In the genomic region with DNA sequence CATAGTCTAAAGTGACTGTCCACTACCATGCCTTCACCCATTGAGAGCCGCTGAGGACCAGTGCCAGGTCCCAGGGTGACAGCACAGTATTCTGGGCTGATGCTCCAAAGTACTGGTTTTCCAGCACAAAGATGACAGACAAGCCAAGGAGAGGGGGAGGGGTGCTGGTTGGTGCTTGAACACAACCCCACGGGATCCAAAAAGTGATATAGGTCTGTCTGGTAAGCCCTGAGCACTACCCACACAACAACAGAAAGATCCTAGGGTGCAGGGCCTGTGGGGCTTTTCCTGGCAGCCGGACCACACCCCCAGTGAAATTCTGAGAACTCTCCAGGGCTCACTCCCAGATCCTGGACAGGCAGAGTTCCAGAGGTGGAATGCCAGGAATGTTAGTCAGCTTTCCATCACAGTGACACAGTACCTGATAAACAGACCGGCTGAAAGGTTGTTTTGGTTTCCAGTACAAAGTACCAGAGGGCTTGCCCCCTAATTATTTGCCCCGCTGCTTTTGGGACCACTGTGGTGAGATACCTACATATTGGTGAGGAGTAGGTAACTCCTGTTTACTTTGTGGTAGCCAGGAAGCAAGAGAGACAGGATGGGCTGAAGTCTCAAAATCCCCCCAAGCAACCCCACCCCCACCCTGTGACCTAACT, we compare ENCODE assay signal across 8 mouse cellular contexts. TPM values are rescaled to one million over a fixed set of nuclear protein-coding genes. Genes with fewer than 3 reads are reported as not detected.
DNase-seq lines count a peak whose midpoint lies in the region; ATAC-seq and TF ChIP-seq lines count a peak whose summit lies in the region.

No protein-coding gene starts in this region.

- H3K9me3 ChIP-seq in liver, embryonic 11.5 days (ENCODE audit: control insufficient read depth, low read length): no peaks in the 10 kb centered on the region

- H3K4me1 ChIP-seq in liver, embryonic 11.5 days (replicated peaks; ENCODE audit: control insufficient read depth, insufficient read depth, low read length): peaks cover 43% of the 10 kb centered on the region

- intact Hi-C loops in left cerebral cortex, adult 2 months (cut with DNase I): no loop called here
- intact Hi-C loops in left cerebral cortex, postnatal 14 days (cut with DNase I): no loop called here
- intact Hi-C loops in heart, postnatal 10 days (cut with DNase I): no loop called here
- intact Hi-C loops in left cerebral cortex, postnatal 25 days (cut with DNase I): no loop called here

- H3K9ac ChIP-seq in liver, embryonic 11.5 days (ENCODE audit: low read depth, low read length): no peak overlapping the region

- H3K27me3 ChIP-seq in liver, embryonic 11.5 days (replicated peaks; ENCODE audit: control insufficient read depth, insufficient read depth, low read length): no peaks in the 10 kb centered on the region

- H3K36me3 ChIP-seq in liver, embryonic 11.5 days (ENCODE audit: control insufficient read depth, insufficient read depth, low read length): peaks cover 13% of the 10 kb centered on the region; the same call in 1 of the 2 replicates

- H3K4me2 ChIP-seq in liver, embryonic 11.5 days: no peak overlapping the region

- H3K4me3 ChIP-seq in left cerebral cortex, adult 2 months: no peak overlapping the region
- no peak overlapping the region for H3K4me3 ChIP-seq in liver, embryonic 11.5 days (ENCODE audit: low read depth, low read length)

- no peak for DNase-seq in left cerebral cortex, adult 2 months (ENCODE audit: extremely low spot score in 1 of 2, low spot score in 2 of 2)
- no peak for DNase-seq in left cerebral cortex, postnatal 14 days (ENCODE audit: low spot score in 2 of 2)
- peak; percentile 55 to 78 for DNase-seq in adrenal gland, postnatal 36 days
- DNase-seq in heart, postnatal 10 days: peak; percentile 92
- no peak for DNase-seq in liver, embryonic 11.5 days (ENCODE audit: low spot score)
- no peak for DNase-seq in MN1 (ENCODE audit: low spot score)
- no peak for DNase-seq in urinary bladder, adult 2 months (ENCODE audit: low spot score)
- no peak for DNase-seq in left cerebral cortex, postnatal 25 days (ENCODE audit: low spot score in 2 of 2)

- 33% methylated on average over 5 of the region's 5 CpGs for WGBS in liver, embryonic 11.5 days

- peak overlapping the region; percentile 59 for H3K27ac ChIP-seq in left cerebral cortex, adult 2 months
- H3K27ac ChIP-seq in liver, embryonic 11.5 days (ENCODE audit: low read depth, low read length): peak overlapping the region; percentile 76

- TF ChIP-seq CTCF in left cerebral cortex, adult 2 months (IDR thresholded peaks at IDR 0.05): no peak

- ATAC-seq in liver, embryonic 11.5 days (replicated peaks; ENCODE audit: low FRiP score): no peak

RNA-seq across cellular contexts. Expression of gene Pim3, which starts 5.5 kb away (rescaled TPM):
- total RNA-seq in left cerebral cortex, adult 2 months (2021): 10 to 100 TPM; 46.8 to 50.0 TPM
- 10 to 100 TPM; 37.3 to 40.4 TPM for total RNA-seq in left cerebral cortex, postnatal 14 days (2021)
- 100 to 1,000 TPM; 123 to 134 TPM for total RNA-seq in adrenal gland, postnatal 36 days (2021)
- 10 to 100 TPM; 49.8 to 85.5 TPM for total RNA-seq in heart, postnatal 10 days (2021)
- 34.0 and 35.9 TPM in 2 replicates for polyA plus RNA-seq in liver, embryonic 11.5 days (2014; fragmentation: Nextera tagmentation; extraction: Ambion mirVana)
- 11.7 and 12.4 TPM in 2 replicates for polyA plus RNA-seq in urinary bladder, adult 2 months (2012; rRNA removed)
- 10 to 100 TPM; 35.7 to 35.9 TPM for total RNA-seq in left cerebral cortex, postnatal 25 days (2021)

RNA-seq across cellular contexts. Expression of gene Creld2, which starts 48.0 kb away (rescaled TPM):
- total RNA-seq in left cerebral cortex, adult 2 months (2021): 10 to 100 TPM; 22.1 to 26.3 TPM
- 10 to 100 TPM; 18.9 to 21.4 TPM for total RNA-seq in left cerebral cortex, postnatal 14 days (2021)
- 10 to 100 TPM; 40.1 to 52.8 TPM for total RNA-seq in adrenal gland, postnatal 36 days (2021)
- total RNA-seq in heart, postnatal 10 days (2021): 10 to 100 TPM; 16.8 to 20.3 TPM
- 107 and 109 TPM in 2 replicates for polyA plus RNA-seq in liver, embryonic 11.5 days (2014; fragmentation: Nextera tagmentation; extraction: Ambion mirVana)
- polyA plus RNA-seq in urinary bladder, adult 2 months (2012; rRNA removed): 31.0 and 36.2 TPM in 2 replicates
- total RNA-seq in left cerebral cortex, postnatal 25 days (2021): 10 to 100 TPM; 27.3 to 27.8 TPM

RNA-seq across cellular contexts. Expression of gene Alg12, which starts 48.4 kb away (rescaled TPM):
- total RNA-seq in left cerebral cortex, adult 2 months (2021): 10 to 100 TPM; 13.3 to 14.4 TPM
- total RNA-seq in left cerebral cortex, postnatal 14 days (2021): 10 to 100 TPM; 10.3 to 12.3 TPM
- total RNA-seq in adrenal gland, postnatal 36 days (2021): 10 to 100 TPM; 14.1 to 18.9 TPM
- total RNA-seq in heart, postnatal 10 days (2021): 1 to 10 TPM; 8.6 to 8.8 TPM
- 13.9 and 14.2 TPM in 2 replicates for polyA plus RNA-seq in liver, embryonic 11.5 days (2014; fragmentation: Nextera tagmentation; extraction: Ambion mirVana)
- 16.3 TPM in 2 replicates for polyA plus RNA-seq in urinary bladder, adult 2 months (2012; rRNA removed)
- total RNA-seq in left cerebral cortex, postnatal 25 days (2021): 10 to 100 TPM; 13.2 to 16.6 TPM

Comparison
In these comparisons a context has a peak if more than half of its experiments do, and no peak if none do; other contexts are left out.
1. DNase-seq: peak in adrenal gland, postnatal 36 days (2 of 2) and heart, postnatal 10 days (2 of 2); none in left cerebral cortex, adult 2 months (0 of 2), left cerebral cortex, postnatal 14 days (0 of 2), liver, embryonic 11.5 days (single experiment), MN1 (single experiment), urinary bladder, adult 2 months (single experiment) and left cerebral cortex, postnatal 25 days (0 of 2).